Mouse (Mus musculus) intestine, embryonic 14.5 days (tissue): ENCODE measurements at regions not wholly inside any gene's neighbourhood (a gene's known extent, or its start where the extent isn't known, plus 50 kb on each side); places are given as distances from the start of the nearest gene placed in this dataset.
A peak's percentile ranks its signal among the peaks of the same experiment; 100 is the strongest.

Source experiments
- ATAC-seq: fragments of 200-750 bp; cut with Nextera tagmentation; replicated peaks from 2 replicates; pipeline ENCODE4 v1.8.0; 2017; ENCODE audit warnings: low read depth, moderate number of reproducible peaks, moderate TSS enrichment, moderate library complexity; ENCODE audit not compliant: low FRiP score, low TSS enrichment
- DNase-seq: peaks from one replicate; pipeline ENCODE4 v3.0.0-alpha.2; 2018; ENCODE audit warnings: low spot score
- H3K27ac ChIP-seq: fragments of 300-500 bp; sonication (generic); 2 replicates; pipeline ENCODE4 v1.5.1; 2014; ENCODE audit warnings: low read depth, mild to moderate bottlenecking, control low read depth
- H3K27me3 ChIP-seq: fragments of 300-500 bp; sonication (generic); replicated peaks from 2 replicates; pipeline ENCODE4 v1.6.1; 2014; ENCODE audit warnings: low read length, control low read depth; ENCODE audit not compliant: control insufficient read depth, insufficient read depth
- H3K36me3 ChIP-seq: fragments of 300-500 bp; sonication (generic); 2 replicates; pipeline ENCODE4 v1.6.1; 2014; ENCODE audit warnings: low read length, control low read depth; ENCODE audit not compliant: control insufficient read depth, insufficient read depth
- H3K4me1 ChIP-seq: fragments of 300-500 bp; sonication (generic); replicated peaks from 2 replicates; pipeline ENCODE4 v1.6.1; 2014; ENCODE audit warnings: low read length, control low read depth, mixed read lengths; ENCODE audit not compliant: control insufficient read depth, insufficient read depth
- H3K4me2 ChIP-seq: fragments of 300-500 bp; sonication (generic); 2 replicates; pipeline ENCODE4 v1.6.1; 2014; ENCODE audit warnings: low read length
- H3K4me3 ChIP-seq: fragments of 300-500 bp; sonication (generic); 2 replicates; pipeline ENCODE4 v1.5.1; 2014; ENCODE audit warnings: low read depth, low read length, control low read depth, mixed read lengths
- H3K9ac ChIP-seq: fragments of 300-500 bp; sonication (generic); 2 replicates; pipeline ENCODE4 v1.6.1; 2014; ENCODE audit warnings: mild to moderate bottlenecking, low read length
- H3K9me3 ChIP-seq: fragments of 300-500 bp; sonication (generic); 2 replicates; pipeline ENCODE4 v1.6.1; 2016; ENCODE audit warnings: low read length, control low read depth; ENCODE audit not compliant: control insufficient read depth
- WGBS: fragments of 180-500 bp; shearing (Covaris S2); extraction: QIAGEN DNeasy Blood & Tissue Kit; methylation state at CpG from one replicate; pipeline ENCODE4 v1.1.7; 2014; 5-methylcytosine and 5-hydroxymethylcytosine counted together

DNA sequence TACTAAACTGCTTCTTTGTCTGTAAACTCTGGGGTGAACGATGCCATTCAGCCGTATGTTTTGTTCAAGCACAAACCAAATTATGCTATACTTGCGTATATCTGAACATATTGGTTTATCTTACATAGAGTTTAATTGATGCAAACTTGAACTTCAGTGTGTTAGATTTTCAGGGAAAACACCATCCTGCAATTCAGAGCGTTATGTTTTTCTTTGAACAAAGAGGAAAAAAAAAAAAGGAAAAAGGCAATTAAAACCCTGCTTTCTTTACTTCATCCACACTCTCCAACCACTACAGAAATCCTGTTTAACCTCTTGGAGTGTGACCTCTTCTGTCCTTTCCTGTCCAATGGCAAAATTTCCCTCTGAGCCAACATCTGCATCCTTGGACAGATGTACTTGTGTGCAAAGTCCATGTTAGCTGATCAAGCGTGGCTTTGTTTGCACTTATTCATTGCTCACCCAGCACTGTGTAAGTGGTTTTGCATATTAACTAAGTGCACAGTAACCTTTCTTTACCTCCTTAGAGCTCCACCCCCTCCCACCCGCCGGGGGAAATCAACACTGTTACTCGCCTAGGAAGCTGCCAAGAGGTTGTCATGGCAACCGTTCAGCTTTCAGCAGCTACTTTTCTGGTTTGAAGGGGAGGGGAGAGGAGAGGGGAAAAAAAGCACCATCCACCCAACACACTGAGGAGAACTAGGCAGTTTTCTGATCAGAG is 174.4 kb upstream of the Klf12 start:
- WGBS: 20% methylated on average over 9 of the region's 9 CpGs
- DNase-seq: peak; percentile 69
- peaks cover 15% of the 10 kb centered on the region for H3K4me1 ChIP-seq
- peak overlapping the region; percentile 31 for H3K4me2 ChIP-seq
- H3K9ac ChIP-seq: no peak overlapping the region
- H3K27me3 ChIP-seq: no peaks in the 10 kb centered on the region
- no peaks in the 10 kb centered on the region for H3K36me3 ChIP-seq
- no peaks in the 10 kb centered on the region for H3K9me3 ChIP-seq
- no peak overlapping the region for H3K4me3 ChIP-seq
- H3K27ac ChIP-seq: no peak overlapping the region
- ATAC-seq: peak; percentile 74

DNA sequence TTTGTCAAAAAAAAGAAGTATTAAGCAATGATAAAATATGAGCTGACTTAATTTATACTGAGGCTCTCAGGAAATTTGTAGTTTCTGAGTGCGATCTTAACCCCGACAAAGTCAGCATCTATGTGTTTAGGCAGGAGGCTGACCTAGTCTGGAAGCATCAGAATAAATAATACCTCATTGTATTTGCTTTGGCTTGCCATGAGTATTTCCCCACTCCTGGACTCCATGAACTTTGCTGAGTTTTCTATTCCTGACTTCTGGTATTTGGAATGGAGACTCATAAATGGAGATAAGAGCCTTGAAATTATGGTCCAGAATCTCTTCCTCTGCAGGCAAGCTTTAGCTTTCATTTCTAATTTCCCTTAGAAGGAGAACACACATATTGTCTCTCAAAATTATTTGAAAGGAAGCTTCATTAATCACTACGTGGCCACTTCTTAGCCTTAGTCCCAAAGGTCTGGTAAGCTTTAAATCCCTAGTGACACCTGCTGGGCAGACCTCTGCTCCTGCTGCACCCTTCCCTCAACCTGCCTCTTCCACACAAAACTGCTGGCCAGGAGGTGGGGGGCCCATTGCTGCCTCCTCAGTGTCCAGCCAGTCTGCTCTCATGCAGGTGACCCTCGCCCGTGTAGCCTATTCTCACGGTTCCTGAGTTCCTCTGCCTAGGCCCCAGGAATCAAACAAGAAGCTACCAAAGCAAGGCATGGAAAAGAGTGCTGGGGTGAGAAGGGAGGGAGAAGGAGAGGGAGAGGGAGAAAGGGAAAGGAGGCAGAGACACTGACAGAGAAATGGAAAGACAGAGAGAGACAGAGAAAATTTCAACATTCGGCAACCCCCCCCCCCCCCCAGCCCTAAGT is 173.6 kb upstream of the Klf12 start:
- 41% methylated on average over 7 of the region's 7 CpGs for WGBS
- Histone ChIP-seq H3K9ac (no peak overlapping the region), H3K36me3 (no peaks in the 10 kb centered on the region), H3K4me1 (peaks cover 15% of the 10 kb centered on the region), H3K4me2 (no peak overlapping the region), H3K27me3 (no peaks in the 10 kb centered on the region), H3K27ac (no peak overlapping the region), H3K9me3 (no peaks in the 10 kb centered on the region), H3K4me3 (no peak overlapping the region)
- no peak for DNase-seq
- no peak for ATAC-seq

DNA sequence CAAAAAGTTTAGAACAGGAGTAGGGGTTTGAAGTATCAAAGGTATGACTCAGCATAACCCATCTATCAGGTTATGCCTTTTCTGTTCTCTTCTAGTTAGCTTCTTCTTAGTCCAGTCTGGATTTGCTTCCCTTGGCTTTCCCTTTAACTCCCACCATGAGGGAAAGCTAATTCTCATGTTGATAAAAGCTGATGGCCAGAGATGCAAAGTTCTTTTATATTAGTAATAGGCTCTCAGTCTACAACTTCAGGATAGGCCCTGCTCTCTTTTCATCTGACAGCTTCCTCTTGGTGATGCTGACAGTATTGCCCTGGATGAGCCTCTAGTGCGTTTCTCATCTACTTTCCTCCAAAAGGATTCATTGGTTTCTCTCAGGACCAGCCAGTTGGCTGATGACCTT is 161.7 kb upstream of the Klf12 start:
- 91% methylated on average over 1 of the region's 1 CpGs for WGBS
- no peaks in the 10 kb centered on the region for H3K9me3 ChIP-seq
- H3K9ac ChIP-seq: no peak overlapping the region
- no peaks in the 10 kb centered on the region for H3K27me3 ChIP-seq
- H3K4me1 ChIP-seq: 0 out of 2 replicates have a peak, but pooled peaks cover 9% of the 10 kb centered on the region
- no peak overlapping the region for H3K27ac ChIP-seq
- H3K36me3 ChIP-seq: no peaks in the 10 kb centered on the region
- no peak overlapping the region for H3K4me3 ChIP-seq
- no peak for DNase-seq
- no peak overlapping the region for H3K4me2 ChIP-seq
- no peak for ATAC-seq

DNA sequence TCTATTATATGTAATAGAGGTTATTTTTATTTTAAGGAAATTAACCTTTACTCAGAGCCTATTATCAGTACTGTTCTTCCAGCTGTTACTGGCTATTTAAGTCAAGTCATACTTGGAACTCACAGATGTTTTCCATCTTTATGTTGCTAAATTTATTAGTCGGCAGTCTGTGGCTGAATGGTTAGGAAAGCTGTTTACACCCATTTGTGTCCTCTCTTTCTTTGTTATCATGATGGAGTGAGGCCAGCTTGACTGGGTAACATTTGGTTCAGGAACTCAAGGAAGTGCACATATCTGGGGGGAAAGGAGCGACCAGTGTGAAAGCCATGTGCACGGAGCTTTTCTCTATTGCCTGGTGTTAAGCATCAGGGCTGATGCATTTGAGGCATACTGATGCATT is 160.4 kb upstream of the Klf12 start:
- ATAC-seq (no peak), DNase-seq (no peak)
- Histone ChIP-seq H3K4me2 (no peak overlapping the region), H3K36me3 (no peaks in the 10 kb centered on the region), H3K4me3 (no peak overlapping the region), H3K27me3 (no peaks in the 10 kb centered on the region), H3K9me3 (no peaks in the 10 kb centered on the region), H3K9ac (no peak overlapping the region), H3K27ac (no peak overlapping the region), H3K4me1 (0 out of 2 replicates have a peak, but pooled peaks cover 9% of the 10 kb centered on the region)
- 50% methylated on average over 3 of the region's 3 CpGs for WGBS

DNA sequence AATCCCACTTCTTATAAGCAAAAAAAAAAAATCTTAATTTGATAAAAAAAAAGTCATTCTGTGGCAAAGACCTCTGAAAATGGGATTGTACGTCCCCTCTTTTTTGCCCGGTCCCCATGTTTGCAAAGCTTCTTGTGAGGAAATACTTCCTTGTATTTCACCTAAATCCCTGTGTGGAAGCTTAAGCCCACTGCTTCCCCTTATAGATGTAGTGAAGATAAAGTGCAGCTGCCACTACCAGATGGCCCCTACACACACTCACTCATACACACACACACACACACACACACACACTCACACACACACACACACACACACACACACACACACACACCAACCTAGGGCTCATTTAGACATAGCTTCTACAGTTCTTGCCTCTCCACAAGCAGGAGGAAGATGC is 159.6 kb upstream of the Klf12 start:
- ATAC-seq: no peak
- Histone ChIP-seq H3K27ac (no peak overlapping the region), H3K4me3 (no peak overlapping the region), H3K9ac (no peak overlapping the region), H3K9me3 (no peaks in the 10 kb centered on the region), H3K36me3 (no peaks in the 10 kb centered on the region), H3K4me2 (no peak overlapping the region), H3K27me3 (no peaks in the 10 kb centered on the region), H3K4me1 (0 out of 2 replicates have a peak, but pooled peaks cover 9% of the 10 kb centered on the region)
- DNase-seq: no peak
- 69% methylated on average over 2 of the region's 2 CpGs for WGBS

DNA sequence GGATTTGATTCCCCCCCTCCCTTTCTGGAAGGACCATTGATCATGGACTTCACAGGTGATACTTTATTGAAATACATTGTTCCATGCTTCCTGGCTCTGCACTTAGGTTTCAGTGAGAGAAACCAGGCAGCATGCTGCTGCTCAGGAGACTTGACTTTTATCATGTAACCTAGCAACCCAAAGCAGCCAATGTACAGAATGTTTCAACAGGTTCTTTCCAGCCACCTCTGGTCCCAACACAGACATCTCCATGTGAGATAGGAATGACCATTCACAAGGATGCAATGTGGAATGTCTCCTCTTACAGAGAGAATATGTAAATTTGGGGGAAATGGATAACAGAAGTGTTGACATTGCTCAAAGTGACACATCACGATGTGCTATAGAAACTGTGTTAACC is 153.1 kb upstream of the Klf12 start:
- no peaks in the 10 kb centered on the region for H3K27me3 ChIP-seq
- ATAC-seq (no peak), DNase-seq (no peak)
- no peak overlapping the region for H3K4me3 ChIP-seq
- H3K27ac ChIP-seq: no peak overlapping the region
- H3K9ac ChIP-seq: no peak overlapping the region
- 67% methylated on average over 1 of the region's 1 CpGs for WGBS
- H3K4me1 ChIP-seq: no peaks in the 10 kb centered on the region
- no peaks in the 10 kb centered on the region for H3K36me3 ChIP-seq
- H3K4me2 ChIP-seq: no peak overlapping the region
- H3K9me3 ChIP-seq: no peaks in the 10 kb centered on the region

DNA sequence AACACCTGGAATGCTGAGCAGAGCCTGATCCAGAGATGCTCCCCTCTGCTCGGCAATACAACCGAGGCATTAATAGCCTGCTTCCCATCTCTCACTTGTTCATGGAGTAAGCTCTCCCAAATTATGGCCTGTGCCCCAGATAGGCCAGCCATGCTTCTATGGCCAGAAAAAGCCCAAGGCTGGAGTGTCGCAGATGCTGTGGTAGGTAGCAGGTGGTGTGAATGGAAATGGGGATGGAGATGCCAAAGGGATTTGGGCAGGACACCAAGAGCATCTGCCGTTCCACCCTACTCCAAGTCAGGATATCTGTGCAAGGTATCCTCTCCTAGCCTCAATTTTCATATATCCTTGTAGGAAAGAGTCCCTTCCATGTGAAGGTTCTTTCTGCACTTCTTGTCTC is 145.2 kb upstream of the Klf12 start:
- no peak overlapping the region for H3K4me2 ChIP-seq
- H3K4me1 ChIP-seq: no peaks in the 10 kb centered on the region
- no peaks in the 10 kb centered on the region for H3K27me3 ChIP-seq
- H3K9ac ChIP-seq: no peak overlapping the region
- H3K27ac ChIP-seq: no peak overlapping the region
- ATAC-seq (no peak), DNase-seq (no peak)
- 93% methylated on average over 4 of the region's 4 CpGs for WGBS
- H3K36me3 ChIP-seq: no peaks in the 10 kb centered on the region
- no peak overlapping the region for H3K4me3 ChIP-seq
- H3K9me3 ChIP-seq: no peaks in the 10 kb centered on the region

DNA sequence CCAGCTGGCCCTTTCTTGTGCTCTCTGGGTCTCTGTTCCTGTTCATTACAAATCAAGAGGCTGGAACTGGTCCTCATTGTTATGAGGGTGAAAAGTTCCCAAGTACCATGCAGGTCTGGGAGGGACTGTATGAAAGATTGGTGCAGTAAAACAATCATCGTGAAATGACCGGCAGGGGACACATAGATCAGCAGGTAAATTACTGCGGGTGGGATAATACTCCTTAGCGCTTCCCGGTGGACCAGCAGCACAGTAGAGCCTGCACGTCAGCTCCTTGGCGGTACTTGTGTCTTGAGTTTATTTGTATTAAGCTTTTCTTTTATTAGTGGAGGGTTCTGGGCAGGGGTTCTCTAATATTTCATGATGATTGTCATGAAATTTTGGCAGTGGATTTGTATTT is 141.9 kb upstream of the Klf12 start:
- Histone ChIP-seq H3K4me1 (no peaks in the 10 kb centered on the region), H3K27me3 (no peaks in the 10 kb centered on the region), H3K4me2 (no peak overlapping the region), H3K36me3 (no peaks in the 10 kb centered on the region), H3K27ac (no peak overlapping the region), H3K4me3 (no peak overlapping the region), H3K9ac (no peak overlapping the region), H3K9me3 (no peaks in the 10 kb centered on the region)
- DNase-seq (no peak), ATAC-seq (no peak)
- WGBS: 86% methylated on average over 7 of the region's 7 CpGs
